Mouse (Mus musculus) heart, postnatal 0 days (tissue): ENCODE data around the gene BC005624.

Source experiments
- CTCF ChIP-seq: IDR thresholded peaks from 2 replicates; pipeline ENCODE4 v1.5.1; 2016; ENCODE audit warnings: antibody characterized with exemption, control low read depth, low read depth
- EP300 ChIP-seq: IDR thresholded peaks from 2 replicates; pipeline ENCODE4 v1.6.1; 2016; ENCODE audit warnings: antibody characterized with exemption, low read depth

GRCm38 (mm10) chr2:31006434-31006833, 24.4 kb upstream of the BC005624 start:
- no peak for TF ChIP-seq CTCF
- TF ChIP-seq EP300, result peak; percentile 87
